Mouse (Mus musculus) liver, adult 2 months (tissue): ENCODE data around the gene Ireb2. TPM values are rescaled to one million over a fixed set of nuclear protein-coding genes. Genes with fewer than 3 reads are reported as not detected.

ENCODE experiments used
- DNase-seq: peaks from one replicate; pipeline ENCODE4 v3.0.0-alpha.2; 2011; ENCODE audit warnings: low read depth, low spot score; ENCODE audit errors: extremely low read depth
- H3K27ac ChIP-seq: fragments of 200-500 bp; replicated peaks from 2 replicates; pipeline ENCODE4 v1.5.1; 2012; ENCODE audit warnings: low read depth, mild to moderate bottlenecking, control low read depth, inconsistent platforms, low read length; ENCODE audit not compliant: insufficient read depth
- H3K27me3 ChIP-seq: fragments of 200-500 bp; 2 replicates; pipeline ENCODE4 v1.6.1; 2012; ENCODE audit warnings: mild to moderate bottlenecking, moderate library complexity, low read length, inconsistent platforms; ENCODE audit not compliant: control insufficient read depth, insufficient read depth
- H3K36me3 ChIP-seq: fragments of 200-500 bp; 2 replicates; pipeline ENCODE4 v1.6.1; 2012; ENCODE audit warnings: low read length, inconsistent platforms; ENCODE audit not compliant: control insufficient read depth, insufficient read depth
- H3K4me1 ChIP-seq: fragments of 200-500 bp; 2 replicates; pipeline ENCODE4 v1.6.1; 2011; ENCODE audit warnings: low read length; ENCODE audit not compliant: control insufficient read depth, insufficient read depth
- H3K4me3 ChIP-seq: fragments of 200-500 bp; 2 replicates; pipeline ENCODE4 v1.5.1; 2011; ENCODE audit warnings: low read depth, mild to moderate bottlenecking, control low read depth, low read length, moderate library complexity; ENCODE audit not compliant: insufficient read depth
- H3K79me2 ChIP-seq: fragments of 200-500 bp; 2 replicates; pipeline ENCODE4 v1.6.1; 2012; ENCODE audit warnings: inconsistent platforms, mild to moderate bottlenecking, low read length, moderate library complexity; ENCODE audit not compliant: control insufficient read depth, insufficient read depth
- H3K9ac ChIP-seq: fragments of 200-500 bp; 2 replicates; pipeline ENCODE4 v1.6.1; 2012; ENCODE audit warnings: low read depth, mild to moderate bottlenecking, control low read depth, inconsistent platforms, low read length
- CTCF ChIP-seq: fragments of 200-500 bp; IDR thresholded peaks from 2 replicates; pipeline ENCODE4 v1.5.1; 2011; ENCODE audit warnings: low read depth, low read length, control low read depth
- POLR2A ChIP-seq: fragments of 200-500 bp; IDR thresholded peaks from 2 replicates; pipeline ENCODE4 v1.6.1; 2011; ENCODE audit warnings: low read length, control low read depth; ENCODE audit not compliant: insufficient read depth; ENCODE audit errors: extremely low read depth
- WGBS: fragments of 180-500 bp; shearing (Covaris S2); methylation state at CpG from one replicate; pipeline ENCODE4 v1.1.7; 2018; 5-methylcytosine and 5-hydroxymethylcytosine counted together
- polyA plus RNA-seq: library from polyadenylated mRNA; depleted of rRNA; stranded (reverse); fragments of >200 nt; gene quantifications from 2 replicates; pipeline ENCODE4 v1.2.3, GENCODE M21; 2012
- total RNA-seq: library from RNA; depleted of rRNA; stranded (reverse); fragments of >200 nt; gene quantifications from 2 replicates; pipeline ENCODE4 v1.2.3, GENCODE M21; 2014

Gene Ireb2
- total and polyA plus RNA-seq, 2 experiments = 7.1 to 58.7 TPM

- Histone ChIP-seq H3K79me2 (peaks cover 8% of the 10 kb centered on the region; the same call in 1 of the 2 replicates), H3K27me3 (no peaks in the 10 kb centered on the region), H3K27ac (0 out of 2 replicates have a peak overlapping the region, but pooled peaks have one; percentile 4), H3K36me3 (peaks cover 22% of the 10 kb centered on the region), H3K4me3 (no peak overlapping the region), H3K9ac (no peak overlapping the region), H3K4me1 (peaks cover 17% of the 10 kb centered on the region)
- 38% methylated on average over 1 of the region's 1 CpGs for WGBS
- peak; percentile 57 for DNase-seq
- TF ChIP-seq CTCF = no peak
- TF ChIP-seq POLR2A = no peak
These were observed 67.2 kb downstream of the Ireb2 start for GRCm38 (mm10) chr9:54930741-54931140.

- Histone ChIP-seq H3K9ac (no peak overlapping the region), H3K79me2 (peaks cover 8% of the 10 kb centered on the region; the same call in 1 of the 2 replicates), H3K36me3 (peaks cover 24% of the 10 kb centered on the region), H3K4me1 (peaks cover 17% of the 10 kb centered on the region), H3K4me3 (no peak overlapping the region), H3K27ac (peak overlapping the region; percentile 46), H3K27me3 (no peaks in the 10 kb centered on the region)
- TF ChIP-seq CTCF (peak; percentile 59), POLR2A (no peak)
- WGBS = 29% methylated on average over 1 of the region's 1 CpGs
- DNase-seq = peak; percentile 50
These were observed 68.2 kb downstream of the Ireb2 start for GRCm38 (mm10) chr9:54931765-54932164.

DNA sequence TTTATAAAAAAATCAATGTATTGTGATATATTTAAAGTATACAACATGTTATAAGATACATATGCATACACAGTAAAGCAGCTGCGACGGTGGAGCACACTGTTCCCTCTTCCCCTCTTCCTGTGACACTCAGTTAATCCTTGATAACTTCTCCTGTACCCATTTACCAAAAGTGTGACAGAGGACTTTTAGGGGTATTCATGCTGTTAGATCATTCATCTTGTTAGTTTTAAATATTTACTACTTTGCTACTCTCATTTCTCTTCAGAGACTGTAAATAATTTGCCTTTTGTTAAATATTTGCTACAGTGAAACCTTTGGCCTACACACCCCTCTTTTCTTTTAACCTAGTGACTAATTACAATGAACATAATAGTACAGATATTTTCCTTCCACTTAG lies 68.8 kb downstream of the Ireb2 start:
- TF ChIP-seq POLR2A (no peak), CTCF (no peak)
- no peak overlapping the region for H3K4me3 ChIP-seq
- H3K27ac ChIP-seq = no peak overlapping the region
- WGBS = 33% methylated on average over 2 of the region's 2 CpGs
- H3K27me3 ChIP-seq = no peaks in the 10 kb centered on the region
- peaks cover 28% of the 10 kb centered on the region for H3K36me3 ChIP-seq
- H3K9ac ChIP-seq = no peak overlapping the region
- peaks cover 8% of the 10 kb centered on the region; the same call in 1 of the 2 replicates for H3K79me2 ChIP-seq
- DNase-seq = peak; percentile 79
- H3K4me1 ChIP-seq = peaks cover 17% of the 10 kb centered on the region

DNA sequence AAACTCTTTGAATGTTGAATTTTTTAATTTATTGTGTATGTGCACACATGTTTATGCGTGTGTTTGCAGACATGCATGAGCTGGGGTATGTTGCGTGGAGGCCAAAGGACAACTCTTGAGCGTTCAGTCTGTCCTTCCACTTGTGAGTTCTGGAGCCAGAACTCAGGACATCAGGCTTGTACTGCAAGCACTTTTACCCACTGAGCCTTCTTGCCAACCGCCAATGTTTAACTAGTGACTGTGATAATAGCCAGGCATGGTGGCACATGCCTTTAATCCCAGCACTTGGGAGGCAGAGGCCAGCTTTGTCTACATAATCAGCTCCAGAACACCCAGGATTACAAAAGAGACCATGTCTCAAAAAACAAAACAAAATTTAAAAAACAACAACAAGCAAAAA lies 78.5 kb downstream of the Ireb2 start:
- WGBS = 34% methylated on average over 4 of the region's 4 CpGs
- Histone ChIP-seq H3K4me1 (peaks cover 3% of the 10 kb centered on the region), H3K27ac (peak overlapping the region; percentile 19; the same call in 1 of the 2 replicates), H3K27me3 (no peaks in the 10 kb centered on the region), H3K4me3 (no peak overlapping the region), H3K36me3 (peaks cover 30% of the 10 kb centered on the region), H3K9ac (no peak overlapping the region), H3K79me2 (0 out of 2 replicates have a peak, but pooled peaks cover 4% of the 10 kb centered on the region)
- TF ChIP-seq CTCF = no peak
- TF ChIP-seq POLR2A = no peak
- peak; percentile 97 for DNase-seq

GRCm38 (mm10) chr9:54944467-54944866 lies 80.9 kb downstream of the Ireb2 start:
- H3K36me3 ChIP-seq = peaks cover 26% of the 10 kb centered on the region
- peak; percentile 51 for TF ChIP-seq CTCF
- TF ChIP-seq POLR2A = no peak
- 50% methylated on average over 2 of the region's 2 CpGs for WGBS
- H3K4me1 ChIP-seq = peaks cover 6% of the 10 kb centered on the region
- no peak overlapping the region for H3K4me3 ChIP-seq
- H3K9ac ChIP-seq = no peak overlapping the region
- peak; percentile 76 for DNase-seq
- no peak overlapping the region for H3K27ac ChIP-seq
- H3K79me2 ChIP-seq = no peaks in the 10 kb centered on the region
- no peaks in the 10 kb centered on the region for H3K27me3 ChIP-seq

DNA sequence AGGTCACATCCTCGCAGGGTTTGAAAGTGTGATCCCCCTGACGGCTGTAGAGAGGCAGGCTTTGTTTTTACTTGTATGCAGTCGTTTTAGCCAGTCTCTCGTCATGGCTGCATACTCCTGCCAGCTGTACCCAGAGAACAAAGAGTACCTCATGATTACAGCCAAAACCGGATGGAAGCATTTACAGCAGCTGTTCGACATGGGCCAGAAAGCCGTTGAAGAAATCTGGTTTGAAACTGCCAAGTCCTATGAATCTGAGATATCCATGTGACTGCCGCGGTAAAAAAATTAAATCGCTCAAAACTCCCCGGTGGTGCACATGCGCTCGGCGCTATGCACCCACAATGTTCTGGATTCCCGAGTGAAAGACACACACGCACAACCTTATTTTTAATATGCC lies 82.7 kb downstream of the Ireb2 start:
- no peak for DNase-seq
- Histone ChIP-seq H3K36me3 (peaks cover 25% of the 10 kb centered on the region), H3K9ac (no peak overlapping the region), H3K4me1 (peaks cover 9% of the 10 kb centered on the region), H3K27me3 (no peaks in the 10 kb centered on the region), H3K4me3 (no peak overlapping the region), H3K79me2 (peaks cover 3% of the 10 kb centered on the region; the same call in 1 of the 2 replicates), H3K27ac (no peak overlapping the region)
- WGBS = 87% methylated on average over 16 of the region's 16 CpGs
- TF ChIP-seq POLR2A (no peak), CTCF (no peak)
